ENCODE assay signal across 8 mouse cellular contexts in the genomic region with DNA sequence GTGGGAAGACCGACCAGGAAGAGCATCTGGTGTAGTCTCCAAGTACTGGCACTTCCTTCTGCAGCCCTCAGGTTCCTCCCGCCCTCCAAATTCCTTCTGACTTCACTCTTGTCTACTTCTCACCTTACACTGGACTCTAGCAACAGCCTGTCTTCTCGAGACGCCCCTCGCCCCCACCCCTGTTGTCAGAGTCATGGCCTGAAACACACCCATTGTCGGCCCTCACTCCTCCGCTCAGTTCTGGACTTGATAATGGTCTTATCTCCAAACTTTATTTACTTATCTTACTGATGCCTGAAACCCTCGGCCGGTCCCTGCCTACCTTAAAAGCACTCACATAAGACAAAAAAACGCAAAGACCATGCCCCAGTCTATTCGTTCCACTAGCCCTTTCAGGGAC. TPM values are rescaled to one million over a fixed set of nuclear protein-coding genes. Genes with fewer than 3 reads are reported as not detected.
A peak's percentile ranks its signal among the peaks of the same experiment; 100 is the strongest.
DNase-seq lines count a peak whose midpoint lies in the region; ATAC-seq and TF ChIP-seq lines count a peak whose summit lies in the region.

No protein-coding gene starts in this region.

- peak overlapping the region; percentile 84 for H3K4me2 ChIP-seq in lung, embryonic 15.5 days
- peak overlapping the region; percentile 64 for H3K4me2 ChIP-seq in embryonic facial prominence, embryonic 15.5 days (replicated peaks)
- H3K4me2 ChIP-seq in limb, embryonic 14.5 days (replicated peaks; ENCODE audit: low read depth, low read length, severe bottlenecking), result peak overlapping the region; percentile 98
- peak overlapping the region; percentile 81 for H3K4me2 ChIP-seq in stomach, embryonic 16.5 days (ENCODE audit: low read depth, low read length)

- no peaks in the 10 kb centered on the region for H3K27me3 ChIP-seq in lung, embryonic 15.5 days
- no peaks in the 10 kb centered on the region for H3K27me3 ChIP-seq in embryonic facial prominence, embryonic 15.5 days
- no peaks in the 10 kb centered on the region for H3K27me3 ChIP-seq in limb, embryonic 14.5 days (ENCODE audit: control insufficient read depth, insufficient read depth, low read length)
- no peaks in the 10 kb centered on the region for H3K27me3 ChIP-seq in stomach, embryonic 16.5 days (ENCODE audit: control insufficient read depth, insufficient read depth, low read length)

- peak overlapping the region; percentile 97; the same call in 1 of the 2 replicates for H3K9ac ChIP-seq in lung, embryonic 15.5 days
- peak overlapping the region; percentile 96; the same call in 1 of the 2 replicates for H3K9ac ChIP-seq in embryonic facial prominence, embryonic 15.5 days
- H3K9ac ChIP-seq in limb, embryonic 14.5 days (ENCODE audit: low read depth, low read length, severe bottlenecking), result peak overlapping the region; percentile 100
- peak overlapping the region; percentile 99 for H3K9ac ChIP-seq in stomach, embryonic 16.5 days (ENCODE audit: low read length)

- H3K4me1 ChIP-seq in lung, embryonic 15.5 days, result peaks cover 32% of the 10 kb centered on the region
- H3K4me1 ChIP-seq in embryonic facial prominence, embryonic 15.5 days, result peaks cover 42% of the 10 kb centered on the region
- peaks cover 40% of the 10 kb centered on the region for H3K4me1 ChIP-seq in limb, embryonic 14.5 days (ENCODE audit: control insufficient read depth, insufficient read depth, low read length)
- peaks cover 18% of the 10 kb centered on the region; the same call in 1 of the 2 replicates for H3K4me1 ChIP-seq in stomach, embryonic 16.5 days (ENCODE audit: control insufficient read depth, insufficient read depth, low read length)

- H3K9me3 ChIP-seq in lung, embryonic 15.5 days, result no peaks in the 10 kb centered on the region
- no peaks in the 10 kb centered on the region for H3K9me3 ChIP-seq in embryonic facial prominence, embryonic 15.5 days (replicated peaks)
- H3K9me3 ChIP-seq in limb, embryonic 14.5 days (ENCODE audit: control insufficient read depth, low read length), result no peaks in the 10 kb centered on the region
- no peaks in the 10 kb centered on the region for H3K9me3 ChIP-seq in stomach, embryonic 16.5 days (replicated peaks; ENCODE audit: control insufficient read depth, low read length)

- DNase-seq in lung, postnatal 4 days, result no peak
- no peak for DNase-seq in limb, embryonic 14.5 days (ENCODE audit: low spot score)
- no peak for DNase-seq in gastrocnemius, postnatal 25 days
- DNase-seq in adipocyte (ENCODE audit: low spot score), result no peak
- no peak for DNase-seq in lung, postnatal 36 days

- TF ChIP-seq POLR2A in limb, embryonic 14.5 days (IDR thresholded peaks at IDR 0.05; ENCODE audit: borderline replicate concordance, extremely low read depth, insufficient read depth, insufficient read length), result no peak

- no peaks in the 10 kb centered on the region for H3K36me3 ChIP-seq in lung, embryonic 15.5 days
- no peaks in the 10 kb centered on the region for H3K36me3 ChIP-seq in embryonic facial prominence, embryonic 15.5 days
- no peaks in the 10 kb centered on the region; the same call in 1 of the 2 replicates for H3K36me3 ChIP-seq in limb, embryonic 14.5 days (ENCODE audit: control insufficient read depth, insufficient read depth, low read length)
- no peaks in the 10 kb centered on the region for H3K36me3 ChIP-seq in stomach, embryonic 16.5 days (ENCODE audit: control insufficient read depth, insufficient read depth, low read length)

- peak overlapping the region; percentile 96 for H3K27ac ChIP-seq in lung, embryonic 15.5 days
- H3K27ac ChIP-seq in embryonic facial prominence, embryonic 15.5 days (replicated peaks), result peak overlapping the region; percentile 97; the same call in 1 of the 2 replicates
- H3K27ac ChIP-seq in limb, embryonic 14.5 days (replicated peaks; ENCODE audit: low read depth, low read length), result peak overlapping the region; percentile 98
- peak overlapping the region; percentile 90; the same call in 1 of the 2 replicates for H3K27ac ChIP-seq in stomach, embryonic 16.5 days (ENCODE audit: low read length)

- WGBS in lung, embryonic 15.5 days, result 12% methylated on average over 11 of the region's 11 CpGs
- 14% methylated on average over 11 of the region's 11 CpGs for WGBS in embryonic facial prominence, embryonic 15.5 days
- 11% methylated on average over 11 of the region's 11 CpGs for WGBS in limb, embryonic 14.5 days
- 15% methylated on average over 11 of the region's 11 CpGs for WGBS in stomach, embryonic 16.5 days

- ATAC-seq in lung, embryonic 15.5 days (ENCODE audit: borderline replicate concordance, extremely low read depth, low FRiP score, low TSS enrichment), result no peak
- no peak for ATAC-seq in embryonic facial prominence, embryonic 15.5 days (ENCODE audit: insufficient number of reproducible peaks, low FRiP score, low TSS enrichment, low read depth)
- ATAC-seq in limb, embryonic 14.5 days (ENCODE audit: low FRiP score, low read depth), result no peak
- ATAC-seq in stomach, embryonic 16.5 days (ENCODE audit: insufficient read depth, low FRiP score), result no peak

- peak overlapping the region; percentile 74 for H3K4me3 ChIP-seq in lung, embryonic 15.5 days
- H3K4me3 ChIP-seq in embryonic facial prominence, embryonic 15.5 days (replicated peaks), result peak overlapping the region; percentile 68
- peak overlapping the region; percentile 93 for H3K4me3 ChIP-seq in limb, embryonic 14.5 days (replicated peaks; ENCODE audit: low read length)
- peak overlapping the region; percentile 77 for H3K4me3 ChIP-seq in stomach, embryonic 16.5 days (replicated peaks; ENCODE audit: low read length)

RNA-seq across cellular contexts. Expression of a gene that starts 1.4 kb away (rescaled TPM):
- polyA plus RNA-seq in lung, embryonic 15.5 days (2015; fragmentation: Nextera tagmentation; extraction: Ambion mirVana), result 2.0 and 2.6 TPM in 2 replicates
- polyA plus RNA-seq in embryonic facial prominence, embryonic 15.5 days (2015; fragmentation: Nextera tagmentation; extraction: Ambion mirVana), result 3.3 and 3.4 TPM in 2 replicates
- 19.6 and 27.4 TPM in 2 replicates for polyA plus RNA-seq in limb, embryonic 14.5 days (2012; rRNA removed)
- 3.3 and 3.7 TPM in 2 replicates for polyA plus RNA-seq in limb, embryonic 14.5 days (2014; fragmentation: Nextera tagmentation; extraction: Ambion mirVana)
- 0.76 and 1.1 TPM in 2 replicates for polyA plus RNA-seq in stomach, embryonic 16.5 days (2015; fragmentation: Nextera tagmentation; extraction: Ambion mirVana)
- 10 to 100 TPM; 12.6 to 19.4 TPM for total RNA-seq in gastrocnemius, postnatal 25 days (2021)
